Mouse (Mus musculus) CH12F3 (cell line): Measurements from ENCODE around the gene Jpt2.

Experiments
- in situ Hi-C: fragments of 300-500 bp; cut with MboI; formaldehyde crosslinking; loops from 2 replicates; pipeline ENCODE4 v1.14.3; 2020; ENCODE audit warnings: low sequenced_read_pairs

Gene Jpt2

DNA sequence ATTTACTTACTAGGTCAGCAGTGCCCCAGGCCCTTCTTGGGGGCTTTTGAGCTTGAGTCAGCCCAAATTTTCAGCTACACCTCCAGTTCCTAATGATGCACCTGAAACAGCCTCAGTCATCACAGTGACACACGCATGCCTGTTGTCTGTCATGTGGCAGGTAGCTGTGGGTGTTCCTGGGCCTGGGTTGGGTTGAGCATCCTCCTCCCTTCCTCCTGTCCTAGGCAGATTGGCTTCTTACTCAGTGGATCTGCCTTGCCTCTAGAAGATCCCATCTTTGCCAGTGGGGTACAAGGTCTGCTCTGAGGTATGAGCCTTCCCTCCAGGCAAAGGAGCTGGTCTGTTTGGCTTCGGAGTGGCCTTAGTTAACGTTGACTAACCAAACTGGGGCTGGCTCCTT, 71.6 kb downstream of the Jpt2 start:
- in situ Hi-C loops, result loop anchor here (10.0 kb wide), 1 partner anchor 144 kb away; no protein-coding TSS in a partner anchor
